Mouse (Mus musculus) frontal cortex, postnatal 14 days (tissue): ENCODE measurements around the gene Lhx8.

Experiments used
- DNase-seq, 2 experiments: peaks; one replicate each; pipeline ENCODE4 v3.0.0; 2022; ENCODE audit warnings: low spot score in 2 of 2

The Lhx8 gene

DNA sequence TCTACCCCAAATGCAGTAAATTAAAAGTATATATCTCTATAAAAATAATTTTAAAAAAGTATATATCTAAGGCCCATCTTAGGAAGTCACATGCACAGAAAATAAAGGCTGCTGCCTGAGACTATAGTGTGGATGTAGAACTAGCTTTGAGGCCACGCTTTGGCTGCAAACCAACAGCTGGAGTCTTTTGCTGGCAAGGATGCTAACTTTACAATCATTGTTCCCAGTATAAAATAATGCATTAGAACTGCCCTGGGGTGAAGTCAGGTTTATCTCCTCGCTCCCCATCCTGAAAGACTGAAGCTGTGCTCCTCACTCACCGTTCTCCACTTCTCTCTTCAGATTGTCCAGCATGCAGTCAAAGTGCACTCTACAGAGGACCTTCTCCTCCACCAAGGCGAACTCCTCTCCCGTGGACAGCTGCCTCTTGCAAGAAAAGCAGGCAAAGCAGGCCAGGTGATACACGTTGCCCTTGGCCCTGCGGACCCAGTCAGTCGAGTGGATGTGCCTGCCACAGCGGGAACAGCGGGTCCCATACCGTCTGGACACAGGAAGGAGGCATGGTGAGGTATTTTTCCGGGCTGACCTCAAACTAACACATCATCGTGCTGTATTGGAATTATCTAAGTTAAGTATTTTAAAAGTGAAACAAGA lies 8.4 kb downstream of the Lhx8 start:
- no peak for DNase-seq

DNA sequence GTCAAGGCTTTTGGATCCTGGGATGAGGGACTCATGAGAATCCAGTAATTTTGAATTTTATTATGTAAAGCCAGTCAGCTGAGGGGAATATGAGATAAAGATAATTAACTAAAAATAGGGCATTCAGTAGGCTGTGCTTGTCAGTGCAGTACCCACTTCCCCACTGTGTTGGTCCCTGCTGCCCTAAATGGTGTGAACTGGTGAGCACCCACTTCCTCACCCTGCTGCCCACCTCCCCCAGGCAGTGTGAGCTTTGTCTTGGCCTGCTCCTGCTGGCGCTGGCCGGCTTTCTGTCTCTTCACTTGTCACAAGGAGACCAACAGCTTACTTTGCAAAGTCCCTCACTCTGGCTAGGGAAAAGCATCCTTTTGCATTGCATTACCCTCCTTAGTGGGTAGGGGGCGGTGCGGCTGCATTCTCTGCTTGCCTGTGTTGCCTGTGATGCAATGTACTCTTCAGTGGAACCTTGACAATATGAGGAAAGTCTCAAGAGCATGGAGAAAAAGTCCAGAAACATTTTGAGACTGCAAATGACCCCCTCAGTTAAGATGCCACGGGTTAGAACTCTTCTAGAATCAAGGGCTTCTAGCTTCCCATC lies 12.7 kb downstream of the Lhx8 start:
- no peak for DNase-seq

DNA sequence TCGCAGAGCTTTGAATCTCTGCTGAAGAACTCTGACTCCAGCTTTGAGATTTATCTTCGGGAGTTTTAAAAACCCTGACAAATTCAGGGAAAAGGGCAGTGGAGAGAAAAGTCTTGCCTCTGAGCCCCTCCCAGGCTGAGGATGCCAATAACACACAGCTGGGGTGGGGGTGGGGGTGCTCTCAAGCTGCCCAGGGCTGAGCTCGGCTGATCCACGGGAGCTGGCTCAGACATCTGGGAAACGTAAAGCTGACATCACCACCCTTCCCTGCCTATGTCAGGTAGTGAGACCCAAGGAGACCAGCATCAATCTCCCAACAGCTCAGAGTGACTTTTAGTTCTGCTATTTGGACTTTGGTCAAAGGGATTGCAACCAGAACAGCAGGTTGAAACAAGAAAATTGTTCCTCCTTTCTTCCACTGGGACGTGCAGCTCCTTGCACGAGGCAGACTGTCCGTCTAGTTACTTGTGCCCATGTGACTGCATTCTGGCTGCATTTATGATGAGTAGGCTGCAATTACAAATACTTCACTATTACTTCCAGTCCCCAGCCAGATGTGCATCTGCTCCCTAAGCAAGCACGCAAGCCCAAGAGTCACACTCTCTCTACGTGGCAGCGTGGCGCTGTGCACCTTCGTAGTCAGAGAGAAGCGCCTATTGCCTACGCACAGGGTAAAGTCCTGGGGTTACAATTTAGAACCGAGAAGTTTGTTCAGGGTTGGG lies 25.1 kb downstream of the Lhx8 start:
- no peak for DNase-seq

DNA sequence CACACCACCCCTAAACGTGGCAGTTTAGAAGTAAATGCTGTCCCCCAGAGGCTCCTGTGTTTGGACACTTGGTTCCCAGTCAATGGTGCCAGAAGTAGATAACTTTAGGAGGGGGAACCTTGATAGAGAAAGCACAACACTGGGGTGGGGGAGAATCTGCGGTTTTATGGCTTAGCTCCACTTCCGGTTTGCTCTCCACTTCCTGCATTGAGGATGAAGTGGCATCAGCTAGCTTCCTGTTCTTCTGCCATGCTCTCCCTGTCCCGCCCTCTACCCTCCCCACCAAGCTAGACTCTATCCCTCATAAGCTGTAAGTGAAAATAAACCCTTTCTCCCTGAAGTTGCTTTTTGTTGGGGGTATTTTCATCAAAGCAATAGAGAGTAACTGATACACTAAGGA lies 29.4 kb downstream of the Lhx8 start:
- no peak for DNase-seq

DNA sequence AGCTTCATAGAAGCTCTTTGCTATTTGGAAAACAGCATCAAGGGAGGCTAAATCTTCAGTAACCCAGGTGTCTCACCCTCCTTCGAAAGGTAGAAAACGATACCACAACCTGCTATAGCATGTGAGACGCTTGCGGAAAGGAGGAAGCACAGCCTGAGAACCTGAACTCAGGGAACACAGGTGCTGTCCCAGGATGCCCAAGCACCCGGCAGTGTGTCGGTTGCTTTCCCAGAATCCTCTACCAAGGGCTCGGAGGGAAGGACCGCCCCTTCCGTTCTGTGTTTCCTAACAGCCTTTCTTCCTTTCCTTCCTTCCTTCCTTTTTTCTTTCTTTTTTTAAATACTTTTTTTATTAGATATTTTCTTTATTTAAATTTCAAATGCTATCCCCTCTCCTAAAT lies 30.5 kb downstream of the Lhx8 start:
- no peak for DNase-seq

DNA sequence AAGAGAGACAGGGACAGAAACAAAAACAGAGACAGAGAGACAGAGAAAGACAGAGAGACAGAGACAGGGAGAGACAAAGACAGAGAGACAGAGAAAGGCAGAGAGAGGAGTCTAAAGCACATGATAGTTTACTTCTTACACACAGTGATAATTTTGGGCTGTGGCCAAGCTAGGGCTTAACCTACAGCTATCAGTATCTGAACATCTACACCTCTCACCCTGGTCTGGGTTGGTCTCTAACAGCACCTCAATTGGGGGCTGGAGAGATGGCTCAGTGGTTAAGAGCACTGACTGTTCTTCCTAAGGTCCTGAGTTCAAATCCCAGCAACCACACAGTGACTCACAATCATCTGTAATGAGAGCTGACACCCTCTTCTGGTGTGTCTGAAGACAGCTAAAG lies 32.0 kb downstream of the Lhx8 start:
- no peak for DNase-seq

DNA sequence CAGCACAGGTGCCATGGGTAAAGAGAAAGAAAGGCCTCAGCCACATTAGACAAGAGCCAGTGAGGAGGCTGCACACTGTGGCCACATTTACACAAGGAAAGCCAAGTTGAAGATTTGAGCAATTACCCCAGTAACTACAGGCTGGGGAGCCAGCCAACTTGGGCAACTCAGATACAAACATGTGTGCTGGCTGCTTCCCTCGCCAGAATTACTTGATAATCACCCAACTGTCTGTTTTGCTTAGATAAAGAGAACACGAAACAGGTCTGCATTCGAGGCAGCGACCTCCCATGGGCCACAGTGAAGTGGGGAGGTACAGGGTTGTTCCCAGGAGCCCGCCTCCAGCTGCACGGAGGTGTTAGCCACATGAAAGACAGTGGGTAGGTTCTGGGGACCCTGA lies 33.0 kb downstream of the Lhx8 start:
- DNase-seq, result no peak

DNA sequence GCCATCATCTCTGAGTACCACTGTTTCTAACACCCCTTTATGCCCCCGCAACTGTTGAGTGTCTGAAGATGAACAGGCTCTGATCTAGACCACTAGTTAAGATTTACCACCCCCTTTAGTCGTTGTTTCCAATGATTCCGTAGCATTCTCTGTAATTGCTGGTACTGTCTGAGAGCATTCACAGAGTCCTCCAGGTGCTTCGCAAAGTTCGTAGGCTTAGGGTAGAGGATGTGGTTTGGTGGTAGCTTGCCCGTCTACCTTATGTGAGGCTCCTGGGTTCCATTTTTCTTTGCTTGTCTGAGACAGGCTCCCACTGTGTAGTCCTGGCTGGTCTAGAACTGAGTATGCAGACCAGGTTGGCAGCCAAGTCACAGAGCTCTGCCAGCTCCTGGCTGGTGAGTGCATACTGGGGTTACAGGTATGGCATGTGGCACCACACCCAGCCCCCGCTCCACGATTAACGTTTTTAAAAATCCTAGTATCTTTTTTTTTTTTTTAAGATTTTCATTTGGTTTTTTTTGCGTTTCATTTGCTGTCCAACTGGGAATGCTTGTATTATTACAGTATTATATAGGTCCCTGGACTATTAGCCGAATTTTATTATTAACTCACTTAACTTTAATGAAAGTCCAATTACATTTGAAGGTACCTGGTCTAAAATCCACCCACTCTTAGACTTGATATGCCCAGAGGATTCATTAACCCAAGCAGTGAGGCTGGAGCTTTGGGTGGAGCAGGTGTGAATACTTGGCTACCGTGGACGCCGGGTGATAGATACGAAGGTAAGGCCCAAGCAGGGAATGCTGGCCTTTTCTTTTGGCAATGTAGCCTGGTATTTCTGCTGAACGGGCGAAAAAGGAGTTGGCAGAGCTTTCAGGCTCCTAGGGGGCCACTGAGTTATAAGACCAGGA lies 35.3 kb downstream of the Lhx8 start:
- DNase-seq, result no peak

DNA sequence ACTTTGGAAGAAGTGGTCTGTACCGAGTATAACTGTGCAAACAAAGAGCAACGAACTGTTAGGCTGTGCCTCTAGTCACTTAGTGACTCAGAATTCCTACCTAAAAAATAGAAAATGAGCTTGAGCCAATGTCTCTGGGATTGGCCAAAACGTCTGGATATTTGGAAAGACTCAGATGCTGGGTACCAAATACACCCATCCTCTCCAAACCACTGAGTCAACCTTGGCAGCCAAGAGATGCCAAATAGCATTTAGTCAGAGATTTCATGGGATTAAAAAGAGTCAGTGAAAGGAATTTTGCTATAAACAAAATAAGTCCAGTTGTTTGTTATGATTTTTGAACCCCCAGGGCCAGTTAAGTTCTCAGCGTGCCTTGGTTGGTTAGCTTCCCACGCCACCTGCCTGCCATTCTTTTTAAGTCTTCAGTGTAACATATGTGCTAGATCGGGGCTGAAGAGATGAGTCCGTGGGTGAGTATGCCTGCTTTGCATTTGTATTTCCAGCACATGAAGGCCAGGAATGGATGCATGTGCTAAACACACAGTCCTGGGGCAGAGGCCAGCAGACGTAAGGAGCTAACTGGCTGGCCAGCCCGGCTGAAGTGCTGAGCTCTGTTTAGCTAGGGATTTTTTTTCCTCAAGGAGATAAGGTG lies 36.5 kb downstream of the Lhx8 start:
- DNase-seq, result peak in 1 of 2 experiments; percentile 11

DNA sequence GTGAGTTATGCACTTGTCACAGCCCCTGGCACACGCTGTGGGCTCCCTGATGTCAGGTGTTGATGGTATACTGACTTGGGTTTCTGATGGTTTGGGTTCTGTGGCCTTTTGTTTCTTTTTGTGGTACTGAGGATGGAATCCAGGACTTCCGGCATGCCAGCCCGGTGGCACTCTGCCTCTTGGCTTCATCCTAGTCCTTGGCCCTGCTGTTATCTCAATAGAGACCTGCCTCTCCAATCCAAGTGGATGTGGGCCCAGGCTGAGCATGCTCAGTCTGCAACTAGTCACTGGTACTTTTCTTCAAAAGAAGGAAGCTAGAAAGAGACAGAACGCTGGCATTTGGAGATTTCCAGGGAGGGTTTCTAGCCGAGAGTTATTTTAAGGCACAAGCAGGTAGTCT lies 38.3 kb downstream of the Lhx8 start:
- no peak for DNase-seq

DNA sequence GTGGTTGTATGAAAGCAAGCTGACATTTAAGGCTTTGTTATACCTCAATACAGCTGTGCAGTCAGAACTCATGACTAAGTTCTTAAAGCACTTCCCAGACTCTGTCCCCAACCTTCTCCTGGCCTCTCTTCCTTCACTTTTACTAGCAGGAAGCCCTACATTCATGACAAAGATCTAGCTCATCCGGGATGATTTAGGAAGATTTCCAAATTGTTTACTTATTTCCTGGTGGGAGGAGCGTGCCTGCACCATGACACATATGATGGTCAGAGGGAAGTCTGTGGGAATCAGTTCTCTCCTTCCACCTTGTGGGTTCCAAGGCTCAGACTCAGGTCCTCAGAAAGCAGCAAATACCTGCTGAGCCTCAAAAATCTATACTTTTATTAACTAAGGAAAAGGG lies 40.1 kb downstream of the Lhx8 start:
- DNase-seq, result no peak

DNA sequence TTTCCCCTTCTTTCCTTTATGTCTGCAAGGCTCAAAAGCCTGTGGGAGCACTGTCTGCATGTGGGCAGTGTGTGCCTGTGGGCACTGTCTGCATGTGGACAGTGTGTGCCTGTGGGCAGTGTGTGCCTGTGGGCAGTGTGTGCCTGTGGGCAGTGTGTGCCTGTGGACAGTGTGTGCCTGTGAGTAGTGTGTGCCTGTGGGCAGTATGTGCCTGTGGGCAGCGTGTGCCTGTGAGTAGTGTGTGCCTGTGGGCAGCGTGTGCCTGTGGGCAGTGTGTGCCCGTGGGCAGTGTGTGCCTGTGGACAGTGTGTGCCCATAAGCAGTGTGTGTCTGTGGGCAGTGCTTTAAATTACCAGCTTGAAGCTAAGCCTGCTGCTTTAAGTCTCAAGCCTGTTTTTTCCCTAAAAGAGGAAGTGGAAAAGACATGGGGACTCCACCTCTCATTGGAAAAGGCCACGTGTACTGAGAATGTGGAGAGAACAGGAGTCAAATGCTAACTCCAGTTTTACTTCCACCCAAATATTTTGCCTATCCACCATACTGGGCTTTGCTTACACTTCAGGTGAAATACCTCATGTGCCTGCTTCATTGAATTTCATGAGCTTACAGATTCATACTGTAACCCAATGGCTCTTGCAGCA lies 41.9 kb downstream of the Lhx8 start:
- no peak for DNase-seq

DNA sequence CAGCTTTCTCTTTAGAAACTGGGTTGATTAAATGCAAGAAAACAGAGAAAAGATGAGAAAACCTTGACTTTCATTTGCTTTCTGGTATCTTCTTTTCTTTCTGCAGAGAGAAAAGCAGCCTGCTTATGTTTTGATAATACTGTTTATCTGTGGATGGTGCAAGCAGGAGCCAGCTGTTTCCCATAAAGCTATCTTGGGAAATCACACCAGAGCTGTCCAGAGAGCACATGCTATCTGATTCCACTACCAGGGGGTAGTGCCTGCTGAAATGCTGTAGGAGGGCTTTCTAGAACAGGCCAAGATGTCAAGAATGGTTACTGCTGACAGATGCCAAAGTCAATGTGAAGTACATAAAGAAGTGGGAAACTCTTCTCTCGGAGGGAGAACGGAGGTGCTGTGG lies 43.2 kb downstream of the Lhx8 start:
- no peak for DNase-seq

DNA sequence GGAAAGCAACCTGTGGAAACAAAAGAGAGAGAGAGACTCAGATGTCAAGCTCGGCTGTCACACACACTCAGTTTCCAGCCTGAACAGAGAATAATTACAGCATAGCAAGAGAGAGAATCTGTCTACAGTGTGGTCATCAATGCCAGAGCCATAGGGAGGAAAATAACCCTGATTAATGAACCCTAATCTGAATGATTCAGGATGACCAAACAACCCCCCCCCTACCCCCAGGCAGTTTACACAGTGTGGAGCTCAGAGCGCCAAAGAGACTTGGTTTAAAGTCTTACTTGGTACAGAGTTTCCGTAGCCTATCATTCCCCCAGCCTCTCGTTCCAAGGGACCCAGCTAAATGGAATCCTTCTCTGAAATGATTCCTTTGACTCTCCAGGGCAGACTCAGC lies 45.1 kb downstream of the Lhx8 start:
- DNase-seq, result no peak

DNA sequence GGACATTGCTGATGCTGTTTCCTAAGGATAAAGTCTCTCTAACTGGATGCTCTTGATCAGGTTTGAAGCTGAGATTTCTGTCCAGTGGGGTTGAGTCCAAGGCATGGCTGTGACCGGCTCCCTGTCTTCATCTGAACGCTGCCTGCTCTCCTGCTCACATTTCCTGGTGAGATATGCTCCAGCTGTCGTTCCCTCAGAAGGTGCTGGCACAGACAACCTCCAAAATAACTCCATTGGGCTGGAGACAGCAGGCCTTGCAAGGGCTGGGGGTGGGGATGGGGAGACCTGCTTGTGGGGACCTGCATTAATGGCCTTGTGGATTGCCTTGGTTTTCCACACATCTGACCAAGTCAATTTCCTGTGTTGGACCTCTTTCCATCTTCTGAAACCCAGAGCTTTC lies 46.2 kb downstream of the Lhx8 start:
- DNase-seq, result no peak

DNA sequence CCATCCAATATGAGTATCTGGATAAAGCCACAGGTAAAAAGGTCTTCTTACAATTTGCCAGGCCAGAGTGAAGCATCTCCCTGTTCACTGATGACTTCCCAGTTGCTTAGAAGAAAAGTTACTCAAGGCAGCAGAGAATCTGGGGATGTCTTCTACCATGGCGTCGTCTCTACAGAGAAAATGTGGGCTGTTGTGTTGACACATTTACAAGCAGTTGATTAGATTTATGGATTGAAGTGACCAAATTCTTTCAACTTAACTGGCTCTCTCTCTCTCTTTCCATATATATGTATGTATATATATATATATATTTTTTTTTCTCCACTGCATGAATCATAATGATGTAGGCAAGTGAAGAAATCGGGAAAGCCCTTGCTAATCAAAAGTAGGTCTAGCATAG lies 55.8 kb downstream of the Lhx8 start:
- DNase-seq, result no peak

DNA sequence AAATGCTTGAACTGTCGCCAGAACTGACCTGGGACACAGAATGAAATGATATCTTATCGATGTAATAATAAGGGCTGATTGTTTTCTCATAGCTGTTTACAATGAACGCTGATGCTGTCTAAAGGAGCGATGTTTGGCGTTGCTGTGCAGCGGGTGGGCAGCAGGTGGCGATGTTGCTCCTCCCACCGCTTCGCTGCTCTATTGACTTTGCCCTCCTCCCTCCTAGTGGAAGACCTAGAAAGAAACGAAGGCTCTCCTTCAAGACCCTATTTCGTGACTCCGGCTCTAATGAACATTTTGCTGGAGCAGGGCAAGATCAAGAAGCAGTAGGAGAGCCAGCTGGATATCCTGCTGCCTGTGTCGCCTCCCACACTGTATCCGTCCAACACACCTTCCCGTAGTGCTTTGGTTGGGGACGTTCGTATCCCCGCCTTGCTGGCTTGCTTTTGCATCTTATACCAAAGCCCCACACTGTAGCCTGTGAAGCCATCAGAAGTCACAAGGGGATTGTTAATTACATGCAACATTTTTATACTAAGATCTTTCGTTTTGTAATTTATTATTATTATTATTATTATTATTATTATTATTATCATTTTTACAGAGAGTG lies 60.6 kb downstream of the Lhx8 start:
- peak; percentile 52 to 83 for DNase-seq

DNA sequence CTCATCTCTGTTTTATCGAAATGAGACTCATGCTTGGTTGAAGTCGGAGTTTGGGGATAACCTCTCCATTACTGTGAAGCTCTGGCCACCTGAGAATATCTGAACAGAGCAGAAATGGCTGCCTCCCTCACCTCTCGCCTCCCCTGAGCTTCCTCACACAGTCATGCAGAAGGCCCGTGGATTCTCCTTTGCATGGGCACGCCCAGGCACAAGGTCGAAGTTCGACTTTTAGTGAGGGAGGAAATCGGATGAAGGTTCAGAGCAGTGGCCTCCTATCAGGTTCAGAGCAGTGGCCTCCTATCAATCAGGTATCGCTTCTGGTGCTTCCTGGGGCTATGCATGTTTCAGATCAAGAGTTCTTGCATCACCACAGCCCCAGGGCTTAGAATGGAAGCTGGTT lies 62.1 kb downstream of the Lhx8 start:
- no peak for DNase-seq

DNA sequence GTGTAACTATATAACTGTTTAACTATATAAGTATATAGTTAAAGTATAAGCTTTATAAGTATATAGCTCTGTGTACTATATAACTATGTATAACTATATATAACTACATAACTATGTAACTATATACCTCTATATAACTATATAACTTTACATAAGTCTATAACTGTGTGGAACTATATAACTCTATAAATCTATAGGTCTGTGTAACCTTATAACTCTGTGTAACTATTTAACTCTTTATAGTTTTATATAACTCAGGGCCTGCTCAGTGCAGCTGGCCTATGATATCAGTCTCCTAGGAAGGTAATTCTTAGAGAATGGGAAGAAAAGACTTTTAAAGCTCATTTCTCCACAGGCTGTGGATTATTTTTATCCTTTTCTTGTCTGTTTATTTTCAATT lies 73.1 kb downstream of the Lhx8 start:
- no peak for DNase-seq
